Mouse (Mus musculus): ENCODE measurements at regions not wholly inside any gene's neighbourhood (a gene's known extent, or its start where the extent isn't known, plus 50 kb on each side); places are given as distances from the start of the nearest gene placed in this dataset.

DNA sequence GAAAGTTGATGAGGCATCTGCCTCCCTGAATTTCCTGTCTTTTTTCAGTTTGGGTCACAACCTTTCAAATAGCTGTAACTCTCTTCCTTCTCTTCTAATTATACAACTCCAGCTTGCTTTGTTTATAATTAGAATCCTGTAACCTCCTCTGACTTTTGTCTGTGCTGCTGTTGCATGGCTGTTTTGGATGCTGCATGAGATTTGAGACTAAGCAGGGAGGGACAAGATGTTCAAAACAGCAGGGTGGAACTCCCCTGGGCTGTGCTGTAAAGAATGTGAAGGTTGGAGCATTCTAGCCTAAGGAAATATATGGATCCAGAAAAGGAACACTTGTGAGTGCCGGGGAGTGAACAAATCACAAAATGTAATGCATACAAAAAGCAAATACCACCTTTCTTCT lies 159.0 kb upstream of the Sptlc3 start:
- no peak for ATAC-seq (replicated peaks; ENCODE audit: poor library complexity)

DNA sequence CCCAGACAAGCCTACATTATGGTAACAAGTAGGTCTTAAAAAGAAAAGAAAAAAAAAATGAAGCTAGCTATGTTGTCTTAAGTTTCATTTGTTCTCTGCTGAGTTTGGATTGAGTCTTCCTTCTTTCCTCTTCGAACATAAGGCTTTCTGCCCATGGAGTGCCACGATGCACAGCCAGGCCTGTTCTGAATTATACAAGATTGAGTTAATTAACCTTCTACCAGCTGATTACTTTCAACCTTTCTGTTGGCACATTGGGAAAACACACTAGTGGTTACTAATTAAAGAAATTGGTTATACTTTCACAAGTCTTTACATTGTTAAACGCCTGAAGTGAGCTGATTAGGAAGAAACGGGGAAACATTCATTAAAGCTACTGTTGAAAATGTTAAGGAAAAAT lies 155.5 kb upstream of the Sptlc3 start:
- ATAC-seq (replicated peaks; ENCODE audit: poor library complexity), result no peak

DNA sequence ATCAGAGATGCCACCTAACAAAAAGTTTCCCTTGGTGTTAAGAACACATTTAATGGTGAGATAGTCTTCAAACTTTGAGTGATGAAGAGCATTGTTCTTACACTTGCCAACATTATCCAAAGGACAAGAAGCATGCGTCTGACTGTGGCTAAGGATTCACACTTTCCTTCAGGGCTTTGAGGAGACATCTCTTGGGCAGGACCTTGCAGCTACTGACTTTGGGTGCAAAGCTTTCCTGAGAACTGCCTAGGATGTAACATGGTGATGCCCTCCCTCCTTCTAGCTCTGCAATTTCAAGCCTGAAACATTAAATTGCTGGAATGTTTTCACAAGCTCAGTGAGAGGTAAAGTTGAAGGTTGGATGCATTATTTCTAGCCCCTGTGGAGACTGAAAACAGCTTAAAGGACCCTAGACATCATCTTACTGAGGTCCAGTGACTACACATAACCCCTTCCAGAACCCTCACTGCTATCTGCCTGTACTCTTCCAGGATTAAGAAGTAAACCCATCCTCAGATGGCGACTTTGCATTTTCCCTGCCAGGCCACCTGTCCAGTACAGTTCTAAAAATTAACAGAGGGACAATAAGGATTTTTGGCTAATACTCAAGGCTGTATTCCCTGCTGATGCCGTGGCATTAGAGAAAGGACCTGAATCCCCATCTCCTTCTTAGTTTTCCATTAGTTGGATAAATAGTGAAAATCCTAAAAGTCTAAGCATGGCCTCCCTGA lies 137.3 kb upstream of the Sptlc3 start:
- no peak for ATAC-seq (replicated peaks; ENCODE audit: poor library complexity)

DNA sequence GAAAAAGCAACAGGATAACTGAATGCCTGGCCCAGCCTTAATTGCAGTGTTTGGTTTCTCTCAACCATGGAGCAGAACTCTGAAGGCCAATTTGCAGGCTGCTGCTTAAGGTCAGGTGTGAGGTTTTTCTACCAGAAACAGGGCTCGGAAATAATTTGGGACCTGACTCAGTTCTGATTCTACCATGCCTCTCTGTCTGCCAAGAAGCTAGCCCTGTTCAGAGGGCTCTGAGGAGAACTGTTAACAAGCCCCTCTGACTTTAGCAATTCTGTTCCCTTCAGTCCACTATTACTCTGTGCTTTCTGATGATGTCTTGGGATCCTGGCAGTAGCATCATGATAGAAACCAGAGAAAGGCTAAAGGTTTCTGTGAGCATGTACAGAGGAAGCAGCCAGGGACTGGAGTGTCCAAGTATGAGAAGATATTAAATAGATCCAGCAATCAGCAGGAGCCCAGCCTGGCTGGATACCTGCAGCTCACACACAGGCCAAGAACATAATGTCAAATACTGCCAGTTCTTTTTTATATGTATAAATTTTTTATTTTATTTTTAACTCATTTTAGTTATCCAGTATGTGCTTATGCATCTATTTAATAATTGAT lies 131.4 kb upstream of the Sptlc3 start:
- no peak for ATAC-seq (replicated peaks; ENCODE audit: poor library complexity)

DNA sequence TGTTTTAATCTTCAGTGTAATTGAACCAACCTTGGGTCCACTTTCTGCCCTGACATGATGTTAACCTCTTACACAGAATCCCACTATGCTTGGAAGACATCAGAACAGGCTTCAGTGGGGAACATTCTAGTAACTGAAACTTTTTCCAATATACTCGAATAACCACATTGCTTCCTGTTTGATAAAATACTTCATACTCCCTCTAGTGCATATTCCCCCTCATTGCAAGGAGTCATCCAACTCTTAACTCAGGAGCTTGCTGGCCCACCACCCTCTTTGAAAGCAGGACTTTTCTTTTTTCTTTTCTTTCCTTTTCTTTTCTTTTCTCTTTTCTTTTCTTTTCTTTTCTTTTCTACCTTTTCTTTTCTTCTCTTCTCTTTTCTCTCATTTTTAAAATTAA lies 123.6 kb upstream of the Sptlc3 start:
- ATAC-seq (replicated peaks; ENCODE audit: poor library complexity), result peak; percentile 80

DNA sequence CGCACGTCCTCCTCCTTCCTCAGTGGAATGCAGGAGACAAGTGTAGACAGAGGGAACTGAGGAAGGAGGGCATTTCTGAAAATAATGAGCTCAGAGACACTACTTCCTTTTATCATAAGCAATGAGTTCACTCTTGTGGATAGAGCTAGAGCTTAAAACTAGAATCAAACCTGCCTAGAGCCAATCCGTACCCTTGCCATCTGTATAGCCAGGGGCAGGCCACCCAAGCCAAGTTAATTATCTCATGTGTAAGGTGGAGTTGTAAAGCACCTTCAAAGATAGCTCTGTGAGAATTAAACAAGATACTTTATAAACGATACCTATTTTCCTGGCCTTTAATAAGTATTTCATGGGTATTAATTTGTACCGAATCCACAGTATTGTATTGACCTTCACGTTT lies 113.4 kb upstream of the Sptlc3 start:
- no peak for ATAC-seq (replicated peaks; ENCODE audit: poor library complexity)

DNA sequence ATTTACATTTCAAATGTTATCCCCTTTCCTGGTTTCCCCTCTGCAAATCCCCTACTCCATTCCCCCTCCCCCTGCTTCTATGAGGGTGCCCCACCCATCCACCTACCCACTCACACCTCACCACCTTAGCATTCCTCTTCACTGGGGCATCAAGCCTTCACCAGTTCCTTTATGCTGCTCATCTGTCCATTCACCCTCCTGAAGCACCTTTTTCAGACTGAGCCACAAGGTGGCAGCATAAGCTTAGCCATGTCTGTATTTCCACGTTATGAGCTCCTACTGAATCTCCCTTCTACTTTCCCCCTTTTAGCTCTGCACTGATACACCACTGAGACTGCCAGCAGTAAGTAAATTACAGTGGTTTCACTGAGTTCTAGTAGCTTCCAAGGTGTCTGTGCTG lies 112.1 kb upstream of the Sptlc3 start:
- peak; percentile 98 for ATAC-seq (replicated peaks; ENCODE audit: poor library complexity)

DNA sequence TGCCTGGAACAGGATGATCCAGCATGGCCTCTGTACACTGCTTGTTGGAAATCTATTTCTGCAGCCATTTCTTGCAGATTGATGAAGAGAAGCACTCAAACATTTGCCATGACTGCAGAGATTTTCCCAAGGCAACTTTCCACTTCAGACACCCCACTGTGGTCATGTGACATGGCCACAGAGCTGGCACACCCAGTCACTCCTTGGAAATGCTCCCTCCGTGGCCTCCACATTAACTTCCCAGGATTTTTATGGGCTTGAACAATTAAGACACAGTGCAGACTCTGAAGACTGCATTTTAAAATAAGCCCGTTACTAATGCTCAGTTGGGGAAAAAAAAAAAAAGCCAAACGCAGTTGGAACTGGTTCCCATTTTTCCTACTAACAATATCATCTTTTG lies 80.2 kb upstream of the Sptlc3 start:
- no peak for ATAC-seq (replicated peaks; ENCODE audit: poor library complexity)

DNA sequence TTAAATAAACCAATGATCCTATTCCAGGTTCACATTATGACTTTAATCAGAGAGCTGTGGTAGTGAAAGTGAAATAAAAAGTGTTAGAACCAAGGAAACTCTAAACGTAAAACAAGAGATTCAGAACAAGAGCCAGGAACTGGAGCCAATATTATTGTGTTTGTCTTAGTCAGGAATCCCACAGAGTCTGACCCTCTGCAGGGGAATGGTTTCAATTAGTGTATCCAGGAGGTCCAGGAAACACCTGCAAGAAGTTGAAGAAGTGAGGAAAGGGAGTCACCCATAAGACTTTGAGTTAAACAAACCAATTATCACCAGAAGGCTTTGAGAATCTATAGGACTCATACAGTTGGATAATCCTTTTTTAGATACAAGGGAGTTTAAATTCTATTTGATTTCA lies 76.2 kb upstream of the Sptlc3 start:
- no peak for ATAC-seq (replicated peaks; ENCODE audit: poor library complexity)

DNA sequence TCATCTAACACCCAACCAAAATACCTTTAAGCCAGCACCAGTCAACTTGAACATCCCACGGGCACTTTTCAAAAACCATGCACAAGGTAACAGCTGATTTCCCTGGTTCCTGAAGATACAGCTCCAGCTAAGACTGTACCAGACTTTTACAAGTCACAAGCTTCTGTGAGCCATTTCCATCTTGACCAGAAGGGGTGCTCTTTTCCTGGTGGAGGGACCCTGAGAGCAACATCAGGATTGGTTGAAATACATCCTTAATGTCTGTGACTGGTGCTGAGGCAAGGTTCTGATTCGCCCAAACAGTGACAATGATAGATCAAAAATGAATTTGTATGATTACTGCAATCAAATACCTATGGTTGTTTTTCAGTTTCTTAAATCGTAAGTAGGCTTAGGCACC lies 71.0 kb upstream of the Sptlc3 start:
- no peak for ATAC-seq (replicated peaks; ENCODE audit: poor library complexity)

DNA sequence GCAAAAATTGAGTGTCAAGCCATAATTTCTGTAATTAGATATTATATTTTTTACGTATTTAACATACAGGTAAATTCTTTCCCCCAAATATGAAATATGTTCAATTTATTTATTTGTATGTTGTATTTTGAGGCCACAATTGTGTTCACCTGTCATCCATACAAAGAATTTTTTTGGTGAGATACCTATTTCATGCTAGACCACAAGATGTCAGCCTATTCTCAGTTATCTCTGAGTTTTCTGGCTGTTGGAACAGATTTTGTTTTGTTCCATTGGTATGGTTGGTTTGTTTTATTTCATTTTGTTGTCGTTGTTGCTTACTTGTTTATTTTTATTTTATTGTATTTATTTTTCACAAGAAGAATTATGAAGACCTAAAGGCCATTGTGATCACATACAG lies 70.3 kb upstream of the Sptlc3 start:
- ATAC-seq (replicated peaks; ENCODE audit: poor library complexity), result no peak

Measured in megakaryocyte progenitor cell, adult 5-6 weeks (primary cell).